Mouse (Mus musculus): ENCODE measurements around the gene Adamtsl3. TPM values are rescaled to one million over a fixed set of nuclear protein-coding genes. Genes with fewer than 3 reads are reported as not detected.
A peak's percentile ranks its signal among the peaks of the same experiment; 100 is the strongest.

Gene Adamtsl3
- total RNA-seq (2014; rRNA removed) (3.5 and 9.7 TPM in 2 replicates), polyA plus RNA-seq (2015; fragmentation: Nextera tagmentation; extraction: Ambion mirVana) (1.5 and 2.3 TPM in 2 replicates)

- no peak for TF ChIP-seq CTCF (IDR thresholded peaks at IDR 0.05; ENCODE audit: low read depth)
- DNase-seq (ENCODE audit: low spot score): peak; percentile 67
- peak; percentile 68 for ATAC-seq
- peak within 1 kb of the TSS; percentile 72 for H3K4me2 ChIP-seq (ENCODE audit: low read depth, low read length)
- peak within 1 kb of the TSS; percentile 48 for H3K4me3 ChIP-seq (ENCODE audit: low read length)
- no peak within 1 kb of the TSS; the same call in 1 of the 2 replicates for H3K27ac ChIP-seq
- no peaks in the 10 kb centered on the region for H3K36me3 ChIP-seq (ENCODE audit: insufficient read depth, low read length)
- H3K4me1 ChIP-seq (ENCODE audit: insufficient read depth, low read length): no peaks in the 10 kb centered on the region
- peak within 1 kb of the TSS; percentile 40; the same call in 1 of the 2 replicates for H3K9ac ChIP-seq (replicated peaks; ENCODE audit: low read length)
- H3K27me3 ChIP-seq (ENCODE audit: insufficient read depth, low read length): peaks cover 17% of the 10 kb centered on the region
- WGBS: 1% methylated on average over 80 of the region's 95 CpGs
- H3K9me3 ChIP-seq (ENCODE audit: low read length): no peaks in the 10 kb centered on the region
These were observed at the start of gene Adamtsl3 for GRCm38 (mm10) chr7:82335211-82336121. Adamtsl3 (plus strand) TSS chr7:82335694.

- H3K4me1 ChIP-seq (ENCODE audit: insufficient read depth, low read length): no peaks in the 10 kb centered on the region
These were observed 48.3 kb upstream of the Adamtsl3 start for GRCm38 (mm10) chr7:82287242-82287641.

GRCm38 (mm10) chr7:82293441-82293840 is 42.1 kb upstream of the Adamtsl3 start:
- Histone ChIP-seq H3K4me3 (ENCODE audit: low read length) (no peak overlapping the region), H3K4me1 (ENCODE audit: insufficient read depth, low read length) (peaks cover 4% of the 10 kb centered on the region; the same call in 1 of the 2 replicates), H3K36me3 (ENCODE audit: insufficient read depth, low read length) (no peaks in the 10 kb centered on the region), H3K9me3 (ENCODE audit: low read length) (no peaks in the 10 kb centered on the region), H3K9ac (replicated peaks; ENCODE audit: low read length) (no peak overlapping the region), H3K27ac (no peak overlapping the region), H3K4me2 (ENCODE audit: low read depth, low read length) (peak overlapping the region; percentile 23; the same call in 1 of the 2 replicates), H3K27me3 (ENCODE audit: insufficient read depth, low read length) (no peaks in the 10 kb centered on the region)
- ATAC-seq (no peak), DNase-seq (ENCODE audit: low spot score) (peak; percentile 58)
- TF ChIP-seq CTCF (IDR thresholded peaks at IDR 0.05; ENCODE audit: low read depth): no peak
- 60% methylated on average over 7 of the region's 7 CpGs for WGBS

More at GRCm38 (mm10) chr7:82287242-82287641, 48.3 kb upstream of the Adamtsl3 start:
- Histone ChIP-seq H3K4me3 (ENCODE audit: low read length) (no peak overlapping the region), H3K9ac (replicated peaks; ENCODE audit: low read length) (no peak overlapping the region), H3K27me3 (ENCODE audit: insufficient read depth, low read length) (no peaks in the 10 kb centered on the region), H3K36me3 (ENCODE audit: insufficient read depth, low read length) (no peaks in the 10 kb centered on the region), H3K9me3 (ENCODE audit: low read length) (no peaks in the 10 kb centered on the region), H3K27ac (no peak overlapping the region), H3K4me2 (ENCODE audit: low read depth, low read length) (no peak overlapping the region)
- ATAC-seq: no peak
- WGBS: 94% methylated on average over 2 of the region's 2 CpGs
- TF ChIP-seq CTCF (IDR thresholded peaks at IDR 0.05; ENCODE audit: low read depth): peak; percentile 35; the same call in 1 of the 2 replicates
- no peak for DNase-seq (ENCODE audit: low spot score)

GRCm38 (mm10) chr7:82294083-82294482 is 41.4 kb upstream of the Adamtsl3 start:
- DNase-seq (ENCODE audit: low spot score) (peak; percentile 49), ATAC-seq (peak; percentile 62; the same call in 1 of the 2 replicates)
- Histone ChIP-seq H3K4me1 (ENCODE audit: insufficient read depth, low read length) (peaks cover 4% of the 10 kb centered on the region; the same call in 1 of the 2 replicates), H3K4me3 (ENCODE audit: low read length) (no peak overlapping the region), H3K36me3 (ENCODE audit: insufficient read depth, low read length) (no peaks in the 10 kb centered on the region), H3K9me3 (ENCODE audit: low read length) (no peaks in the 10 kb centered on the region), H3K27ac (peak overlapping the region; percentile 20; the same call in 1 of the 2 replicates), H3K9ac (replicated peaks; ENCODE audit: low read length) (no peak overlapping the region), H3K27me3 (ENCODE audit: insufficient read depth, low read length) (no peaks in the 10 kb centered on the region), H3K4me2 (ENCODE audit: low read depth, low read length) (peak overlapping the region; percentile 23; the same call in 1 of the 2 replicates)
- no peak for TF ChIP-seq CTCF (IDR thresholded peaks at IDR 0.05; ENCODE audit: low read depth)
- WGBS: 41% methylated on average over 10 of the region's 10 CpGs

- ATAC-seq: no peak
- peaks cover 4% of the 10 kb centered on the region; the same call in 1 of the 2 replicates for H3K4me1 ChIP-seq (ENCODE audit: insufficient read depth, low read length)
- H3K4me3 ChIP-seq (ENCODE audit: low read length): no peak overlapping the region
- H3K27ac ChIP-seq: peak overlapping the region; percentile 48; the same call in 1 of the 2 replicates
- no peak overlapping the region for H3K4me2 ChIP-seq (ENCODE audit: low read depth, low read length)
- DNase-seq (ENCODE audit: low spot score): no peak
- 39% methylated on average over 2 of the region's 2 CpGs for WGBS
- TF ChIP-seq CTCF (IDR thresholded peaks at IDR 0.05; ENCODE audit: low read depth): no peak
- H3K36me3 ChIP-seq (ENCODE audit: insufficient read depth, low read length): no peaks in the 10 kb centered on the region
- no peak overlapping the region for H3K9ac ChIP-seq (replicated peaks; ENCODE audit: low read length)
- H3K9me3 ChIP-seq (ENCODE audit: low read length): no peaks in the 10 kb centered on the region
- H3K27me3 ChIP-seq (ENCODE audit: insufficient read depth, low read length): no peaks in the 10 kb centered on the region
These were observed 40.9 kb upstream of the Adamtsl3 start for GRCm38 (mm10) chr7:82294611-82295010.

GRCm38 (mm10) chr7:82308398-82308797 is 27.1 kb upstream of the Adamtsl3 start:
- no peak for ATAC-seq
- DNase-seq (ENCODE audit: low spot score): peak; percentile 13
- WGBS: 52% methylated on average over 4 of the region's 4 CpGs
- no peak overlapping the region for H3K4me2 ChIP-seq (ENCODE audit: low read depth, low read length)
- no peaks in the 10 kb centered on the region for H3K36me3 ChIP-seq (ENCODE audit: insufficient read depth, low read length)
- H3K27ac ChIP-seq: no peak overlapping the region
- no peak overlapping the region for H3K4me3 ChIP-seq (ENCODE audit: low read length)
- no peak overlapping the region for H3K9ac ChIP-seq (replicated peaks; ENCODE audit: low read length)
- H3K4me1 ChIP-seq (ENCODE audit: insufficient read depth, low read length): no peaks in the 10 kb centered on the region
- no peaks in the 10 kb centered on the region for H3K27me3 ChIP-seq (ENCODE audit: insufficient read depth, low read length)
- no peak for TF ChIP-seq CTCF (IDR thresholded peaks at IDR 0.05; ENCODE audit: low read depth)
- H3K9me3 ChIP-seq (ENCODE audit: low read length): no peaks in the 10 kb centered on the region

Data from hindbrain, postnatal 0 days (tissue).